ENCODE assay signal across 9 mouse cellular contexts in genomic region chr2:178574859-178575258, GRCm38 (mm10).
A peak's percentile ranks its signal among the peaks of the same experiment; 100 is the strongest.
DNase-seq lines count a peak whose midpoint lies in the region; ATAC-seq and TF ChIP-seq lines count a peak whose summit lies in the region.
"Had no signal": no experiment of that assay in that cellular context is flagged by ENCODE, and none has a peak within 500 bp of the region (broad histone marks: within the 10 kb centered on the region; RNA-seq: fewer than 3 reads in every experiment).

No protein-coding gene starts in this region.

- H3K4me1 ChIP-seq in heart, embryonic 12.5 days (replicated peaks) = 0 out of 2 replicates have a peak, but pooled peaks cover 3% of the 10 kb centered on the region
- no peaks in the 10 kb centered on the region for H3K4me1 ChIP-seq in ES-E14 (ENCODE audit: control insufficient read depth in 2 of 2, insufficient read depth in 2 of 2, low read length in 2 of 2, poor library complexity in 1 of 2)

- peak; percentile 74 to 83 for DNase-seq in heart, postnatal 10 days
- DNase-seq in ES-E14 (ENCODE audit: low read depth, low spot score) = peak; percentile 58
- DNase-seq in cerebellum, adult 8-10 months = peak; percentile 63
- DNase-seq in frontal cortex, postnatal 36 days (ENCODE audit: low spot score in 2 of 2) = peak; percentile 75 to 90
- peak; percentile 75 to 81 for DNase-seq in layer of hippocampus, postnatal 10 days (ENCODE audit: low spot score in 2 of 2)
- peak; percentile 88 for DNase-seq in lung, postnatal 36 days
- peak; percentile 77 for DNase-seq in splenic B cell, adult 2 months (ENCODE audit: low read depth, low spot score)

- in situ Hi-C loops in ES-E14 (cut with MboI; ENCODE audit: low sequenced_read_pairs in 2 of 2, unreplicated experiment in 2 of 2) = loop anchor here in 1 of 2 experiments (10.0 kb wide), 1 partner anchor 90 kb away; no protein-coding TSS in a partner anchor

- no peak overlapping the region for H3K9ac ChIP-seq in heart, embryonic 12.5 days
- no peak overlapping the region for H3K9ac ChIP-seq in ES-E14 (ENCODE audit: insufficient read depth, low read depth, low read length, poor library complexity, severe bottlenecking)
- H3K9ac ChIP-seq: heart, embryonic 13.5 days had no signal

- no peaks in the 10 kb centered on the region for H3K36me3 ChIP-seq in heart, embryonic 12.5 days
- no peaks in the 10 kb centered on the region for H3K36me3 ChIP-seq in ES-E14 (ENCODE audit: control insufficient read depth, insufficient read depth, low read length, poor library complexity, severe bottlenecking)
- no peaks in the 10 kb centered on the region for H3K36me3 ChIP-seq in splenic B cell, adult 2 months (ENCODE audit: control insufficient read depth, insufficient read depth, low read length, poor library complexity, severe bottlenecking)
- H3K36me3 ChIP-seq: heart, embryonic 13.5 days had no signal

- no peak overlapping the region for H3K4me2 ChIP-seq in heart, embryonic 12.5 days
- H3K4me2 ChIP-seq: heart, embryonic 13.5 days had no signal

- no peak overlapping the region for H3K4me3 ChIP-seq in heart, embryonic 12.5 days
- H3K4me3 ChIP-seq in ES-E14 (ENCODE audit: insufficient read depth in 1 of 2, low read depth in 1 of 2, low read length in 2 of 2, poor library complexity in 1 of 2, severe bottlenecking in 1 of 2) = no peak overlapping the region
- H3K4me3 ChIP-seq: heart, embryonic 13.5 days had no signal

- peaks cover 3% of the 10 kb centered on the region; the same call in 1 of the 2 replicates for H3K27me3 ChIP-seq in heart, embryonic 12.5 days (replicated peaks)
- no peaks in the 10 kb centered on the region for H3K27me3 ChIP-seq in splenic B cell, adult 2 months (ENCODE audit: control insufficient read depth, insufficient read depth, low read length, poor library complexity, severe bottlenecking)

- no peak for ATAC-seq in heart, embryonic 12.5 days (ENCODE audit: insufficient number of reproducible peaks, low FRiP score)

- 36% methylated on average over 4 of the region's 4 CpGs for whole genome bisulfite sequencing in heart, embryonic 12.5 days

- intact Hi-C loops in heart, postnatal 10 days (cut with DNase I) = loop anchor here (1.0 to 10.0 kb wide), 5 partner anchors 90 to 1297 kb away; no protein-coding TSS in a partner anchor

- no peaks in the 10 kb centered on the region for H3K9me3 ChIP-seq in heart, embryonic 12.5 days (replicated peaks)
- H3K9me3 ChIP-seq in ES-E14 (ENCODE audit: control insufficient read depth, insufficient read depth, low read depth, low read length) = no peaks in the 10 kb centered on the region
- H3K9me3 ChIP-seq: heart, embryonic 13.5 days had no signal

- no peak overlapping the region for H3K27ac ChIP-seq in heart, embryonic 12.5 days (ENCODE audit: poor library complexity, severe bottlenecking)
- H3K27ac ChIP-seq in ES-E14 (ENCODE audit: insufficient read depth, low read depth, low read length, poor library complexity, severe bottlenecking) = no peak overlapping the region
- H3K27ac ChIP-seq: heart, embryonic 13.5 days had no signal

TF ChIP-seq in ES-E14, 5 proteins besides CTCF, POLR2A, EP300 and RAD21:
- TF ChIP-seq HCFC1 (IDR thresholded peaks at IDR 0.05; ENCODE audit: borderline replicate concordance, insufficient read depth, low read length) (no peak), ZC3H11A (IDR thresholded peaks at IDR 0.05; ENCODE audit: borderline replicate concordance, low read depth, low read length) (peak; percentile 52)
